Mouse (Mus musculus) liver, embryonic 15.5 days (tissue): ENCODE measurements around the gene Idh1. TPM values are rescaled to one million over a fixed set of nuclear protein-coding genes. Genes with fewer than 3 reads are reported as not detected.

Experiments
- ATAC-seq: fragments of 200-750 bp; cut with Nextera tagmentation; 2 replicates; pipeline ENCODE4 v1.8.0; 2017; ENCODE audit warnings: moderate number of reproducible peaks, mild to moderate bottlenecking, moderate library complexity; ENCODE audit not compliant: insufficient read depth
- H3K27ac ChIP-seq: fragments of 300-500 bp; sonication (generic); replicated peaks from 2 replicates; pipeline ENCODE4 v1.5.1; 2015; ENCODE audit warnings: mild to moderate bottlenecking, inconsistent platforms
- H3K27me3 ChIP-seq: fragments of 300-500 bp; sonication (generic); 2 replicates; pipeline ENCODE4 v1.6.1; 2015; ENCODE audit warnings: mild to moderate bottlenecking, inconsistent platforms
- H3K36me3 ChIP-seq: fragments of 300-500 bp; sonication (generic); replicated peaks from 2 replicates; pipeline ENCODE4 v1.6.1; 2015; ENCODE audit warnings: moderate library complexity, mild to moderate bottlenecking, inconsistent platforms
- H3K4me1 ChIP-seq: fragments of 300-500 bp; sonication (generic); replicated peaks from 2 replicates; pipeline ENCODE4 v1.6.1; 2015; ENCODE audit warnings: inconsistent platforms
- H3K4me2 ChIP-seq: fragments of 300-500 bp; sonication (generic); 2 replicates; pipeline ENCODE4 v1.6.1; 2015; ENCODE audit warnings: moderate library complexity, mild to moderate bottlenecking, inconsistent platforms
- H3K4me3 ChIP-seq: fragments of 300-500 bp; sonication (generic); replicated peaks from 2 replicates; pipeline ENCODE4 v1.5.1; 2015; ENCODE audit warnings: mild to moderate bottlenecking, inconsistent platforms
- H3K9ac ChIP-seq: fragments of 300-500 bp; sonication (generic); 2 replicates; pipeline ENCODE4 v1.6.1; 2015; ENCODE audit warnings: moderate library complexity, mild to moderate bottlenecking, inconsistent platforms
- H3K9me3 ChIP-seq: fragments of 300-500 bp; sonication (generic); replicated peaks from 2 replicates; pipeline ENCODE4 v1.6.1; 2016; ENCODE audit warnings: inconsistent platforms
- WGBS: fragments of 180-500 bp; shearing (Covaris S2); methylation state at CpG from one replicate; pipeline ENCODE4 v1.1.7; 2015; ENCODE audit warnings: mixed read lengths; ENCODE audit not compliant: insufficient replicate concordance; 5-methylcytosine and 5-hydroxymethylcytosine counted together
- polyA plus RNA-seq: library from polyadenylated mRNA; unstranded; fragments of >200 nt; fragmentation: Nextera tagmentation; extraction: Ambion mirVana; gene quantifications from 2 replicates; pipeline ENCODE4 v1.2.1, GENCODE M21; 2015

Idh1 gene
- polyA plus RNA-seq, 1 experiment from 2014 or later, result 118 TPM

GRCm38 (mm10) chr1:65193226-65193625 is 6.9 kb upstream of the Idh1 start:
- no peaks in the 10 kb centered on the region for H3K27me3 ChIP-seq
- H3K27ac ChIP-seq, result no peak overlapping the region
- H3K9me3 ChIP-seq, result no peaks in the 10 kb centered on the region
- H3K4me1 ChIP-seq, result peaks cover 8% of the 10 kb centered on the region
- peaks cover 26% of the 10 kb centered on the region for H3K36me3 ChIP-seq
- H3K4me3 ChIP-seq, result no peak overlapping the region
- no peak overlapping the region for H3K9ac ChIP-seq
- WGBS, result 68% methylated on average over 2 of the region's 2 CpGs
- no peak overlapping the region for H3K4me2 ChIP-seq
- ATAC-seq, result no peak

GRCm38 (mm10) chr1:65190172-65190571 is 3.9 kb upstream of the Idh1 start:
- Histone ChIP-seq H3K4me1 (peaks cover 27% of the 10 kb centered on the region), H3K27ac (no peak overlapping the region), H3K27me3 (no peaks in the 10 kb centered on the region), H3K9me3 (no peaks in the 10 kb centered on the region), H3K4me3 (no peak overlapping the region), H3K36me3 (peaks cover 12% of the 10 kb centered on the region), H3K4me2 (no peak overlapping the region), H3K9ac (no peak overlapping the region)
- ATAC-seq, result no peak
- WGBS, result 77% methylated on average over 4 of the region's 4 CpGs

GRCm38 (mm10) chr1:65187074-65187430 is 752 bp upstream of the Idh1 start:
- peak; percentile 17 for ATAC-seq

GRCm38 (mm10) chr1:65185524-65186205 is 635 bp downstream of the Idh1 start:
- 15% methylated on average over 12 of the region's 12 CpGs for WGBS
- Histone ChIP-seq H3K27me3 (no peaks in the 10 kb centered on the region), H3K9me3 (no peaks in the 10 kb centered on the region), H3K27ac (peak overlapping the region; percentile 75), H3K4me3 (peak overlapping the region; percentile 90), H3K36me3 (no peaks in the 10 kb centered on the region), H3K9ac (peak overlapping the region; percentile 62), H3K4me2 (peak overlapping the region; percentile 82), H3K4me1 (peaks cover 33% of the 10 kb centered on the region)
- ATAC-seq, result no peak

More at GRCm38 (mm10) chr1:65187074-65187430, 752 bp upstream of the Idh1 start:
- peaks cover 27% of the 10 kb centered on the region for H3K4me1 ChIP-seq
- WGBS, result under 1% methylated on average over 6 of the region's 6 CpGs
- H3K27ac ChIP-seq, result peak overlapping the region; percentile 91
- peak overlapping the region; percentile 88 for H3K9ac ChIP-seq
- no peaks in the 10 kb centered on the region for H3K27me3 ChIP-seq
- peak overlapping the region; percentile 82 for H3K4me2 ChIP-seq
- H3K36me3 ChIP-seq, result peaks cover 4% of the 10 kb centered on the region
- peak overlapping the region; percentile 90 for H3K4me3 ChIP-seq
- no peaks in the 10 kb centered on the region for H3K9me3 ChIP-seq

GRCm38 (mm10) chr1:65185011-65185410 is 1.3 kb downstream of the Idh1 start:
- 75% methylated on average over 8 of the region's 8 CpGs for WGBS
- no peak for ATAC-seq
- no peaks in the 10 kb centered on the region for H3K9me3 ChIP-seq
- no peaks in the 10 kb centered on the region for H3K27me3 ChIP-seq
- no peak overlapping the region for H3K9ac ChIP-seq
- no peak overlapping the region for H3K4me3 ChIP-seq
- H3K27ac ChIP-seq, result no peak overlapping the region
- H3K4me2 ChIP-seq, result no peak overlapping the region; the same call in 1 of the 2 replicates
- peaks cover 33% of the 10 kb centered on the region for H3K4me1 ChIP-seq
- no peaks in the 10 kb centered on the region for H3K36me3 ChIP-seq

- Histone ChIP-seq H3K27me3 (no peaks in the 10 kb centered on the region), H3K9ac (no peak overlapping the region), H3K4me3 (no peak overlapping the region), H3K4me2 (no peak overlapping the region), H3K27ac (no peak overlapping the region), H3K4me1 (peaks cover 39% of the 10 kb centered on the region), H3K9me3 (no peaks in the 10 kb centered on the region), H3K36me3 (no peaks in the 10 kb centered on the region)
- 64% methylated on average over 2 of the region's 2 CpGs for WGBS
- ATAC-seq, result no peak
Measured at GRCm38 (mm10) chr1:65183994-65184393, 2.3 kb downstream of the Idh1 start.

GRCm38 (mm10) chr1:65181459-65181858 is 4.8 kb downstream of the Idh1 start:
- Histone ChIP-seq H3K9ac (no peak overlapping the region), H3K27ac (no peak overlapping the region), H3K4me1 (peaks cover 40% of the 10 kb centered on the region), H3K27me3 (no peaks in the 10 kb centered on the region), H3K4me3 (no peak overlapping the region), H3K4me2 (no peak overlapping the region), H3K9me3 (no peaks in the 10 kb centered on the region), H3K36me3 (no peaks in the 10 kb centered on the region)
- ATAC-seq, result no peak
- 29% methylated on average over 5 of the region's 5 CpGs for WGBS

- H3K4me1 ChIP-seq, result peaks cover 39% of the 10 kb centered on the region
- no peaks in the 10 kb centered on the region for H3K9me3 ChIP-seq
- no peak for ATAC-seq
- no peaks in the 10 kb centered on the region for H3K27me3 ChIP-seq
- H3K4me2 ChIP-seq, result peak overlapping the region; percentile 93
- peaks cover under 1% of the 10 kb centered on the region; the same call in 1 of the 2 replicates for H3K36me3 ChIP-seq
- peak overlapping the region; percentile 72 for H3K4me3 ChIP-seq
- WGBS, result 2% methylated on average over 11 of the region's 11 CpGs
- H3K9ac ChIP-seq, result peak overlapping the region; percentile 69; the same call in 1 of the 2 replicates
- H3K27ac ChIP-seq, result peak overlapping the region; percentile 94
Measured at GRCm38 (mm10) chr1:65179634-65180249, 6.6 kb downstream of the Idh1 start.

- Histone ChIP-seq H3K4me1 (peaks cover 39% of the 10 kb centered on the region), H3K27me3 (no peaks in the 10 kb centered on the region), H3K36me3 (peaks cover 8% of the 10 kb centered on the region), H3K9me3 (no peaks in the 10 kb centered on the region), H3K27ac (peak overlapping the region; percentile 94), H3K9ac (peak overlapping the region; percentile 69), H3K4me3 (peak overlapping the region; percentile 72), H3K4me2 (peak overlapping the region; percentile 93)
- under 1% methylated on average over 38 of the region's 39 CpGs for WGBS
- peak; percentile 79 for ATAC-seq
Measured at GRCm38 (mm10) chr1:65178902-65179432, 7.3 kb downstream of the Idh1 start.

- H3K9me3 ChIP-seq, result no peaks in the 10 kb centered on the region
- peak; percentile 79 for ATAC-seq
- no peaks in the 10 kb centered on the region for H3K27me3 ChIP-seq
- H3K4me1 ChIP-seq, result peaks cover 39% of the 10 kb centered on the region
- H3K4me3 ChIP-seq, result peak overlapping the region; percentile 72
- peak overlapping the region; percentile 94 for H3K27ac ChIP-seq
- peak overlapping the region; percentile 69 for H3K9ac ChIP-seq
- 2% methylated on average over 27 of the region's 27 CpGs for WGBS
- H3K4me2 ChIP-seq, result peak overlapping the region; percentile 93
- H3K36me3 ChIP-seq, result peaks cover 8% of the 10 kb centered on the region
Measured at GRCm38 (mm10) chr1:65178126-65178901, 8.0 kb downstream of the Idh1 start.

- Histone ChIP-seq H3K27me3 (no peaks in the 10 kb centered on the region), H3K9ac (0 out of 2 replicates have a peak overlapping the region, but pooled peaks have one; percentile 69), H3K4me2 (peak overlapping the region; percentile 93), H3K4me3 (peak overlapping the region; percentile 72), H3K4me1 (peaks cover 39% of the 10 kb centered on the region), H3K9me3 (no peaks in the 10 kb centered on the region), H3K36me3 (peaks cover 8% of the 10 kb centered on the region), H3K27ac (peak overlapping the region; percentile 94)
- no peak for ATAC-seq
- 33% methylated on average over 3 of the region's 3 CpGs for WGBS
Measured at GRCm38 (mm10) chr1:65177452-65177851, 8.8 kb downstream of the Idh1 start.
